Mouse (Mus musculus): Measurements from ENCODE around the gene U90926.

The U90926 gene

GRCm38 (mm10) chr5:92215308-92215707 lies at the start of gene U90926:
Gene U90926 (minus strand): TSS chr5:92215408.
- no peak for DNase-seq (ENCODE audit: low spot score in 2 of 2)

GRCm38 (mm10) chr5:92263761-92264359 lies 48.7 kb upstream of the U90926 start:
- peak; percentile 69 to 79 for DNase-seq (ENCODE audit: low spot score in 2 of 2)

- DNase-seq (ENCODE audit: low spot score in 2 of 2): no peak
Measured at GRCm38 (mm10) chr5:92262646-92263045, 47.4 kb upstream of the U90926 start.

GRCm38 (mm10) chr5:92256218-92256617 lies 41.0 kb upstream of the U90926 start, which contains the start of gene Ppef2:
Gene Ppef2 (minus strand): TSS chr5:92256278.
- DNase-seq (ENCODE audit: low spot score in 2 of 2): no peak

GRCm38 (mm10) chr5:92254476-92254875 lies 39.3 kb upstream of the U90926 start:
- DNase-seq (ENCODE audit: low spot score in 2 of 2): no peak

GRCm38 (mm10) chr5:92252797-92253343 lies 37.7 kb upstream of the U90926 start:
- DNase-seq (ENCODE audit: low spot score in 2 of 2): peak in 1 of 2 experiments; percentile 43

GRCm38 (mm10) chr5:92252031-92252430 lies 36.8 kb upstream of the U90926 start:
- no peak for DNase-seq (ENCODE audit: low spot score in 2 of 2)

GRCm38 (mm10) chr5:92248614-92249013 lies 33.4 kb upstream of the U90926 start:
- no peak for DNase-seq (ENCODE audit: low spot score in 2 of 2)

GRCm38 (mm10) chr5:92245483-92245882 lies 30.3 kb upstream of the U90926 start:
- DNase-seq (ENCODE audit: low spot score in 2 of 2): no peak

- DNase-seq (ENCODE audit: low spot score in 2 of 2): no peak
Measured at GRCm38 (mm10) chr5:92244900-92245299, 29.7 kb upstream of the U90926 start.

- DNase-seq (ENCODE audit: low spot score in 2 of 2): no peak
Measured at GRCm38 (mm10) chr5:92240769-92241168, 25.6 kb upstream of the U90926 start.

GRCm38 (mm10) chr5:92239333-92240232 lies 24.4 kb upstream of the U90926 start:
- peak; percentile 88 to 91 for DNase-seq (ENCODE audit: low spot score in 2 of 2)

GRCm38 (mm10) chr5:92234939-92235557 lies 19.8 kb upstream of the U90926 start:
- DNase-seq (ENCODE audit: low spot score in 2 of 2): no peak

GRCm38 (mm10) chr5:92233366-92233765 lies 18.2 kb upstream of the U90926 start:
- DNase-seq (ENCODE audit: low spot score in 2 of 2): no peak

GRCm38 (mm10) chr5:92231836-92232235 lies 16.6 kb upstream of the U90926 start:
- DNase-seq (ENCODE audit: low spot score in 2 of 2): no peak

- no peak for DNase-seq (ENCODE audit: low spot score in 2 of 2)
Measured at GRCm38 (mm10) chr5:92230306-92230705, 15.1 kb upstream of the U90926 start.

GRCm38 (mm10) chr5:92229514-92229913 lies 14.3 kb upstream of the U90926 start:
- DNase-seq (ENCODE audit: low spot score in 2 of 2): no peak

GRCm38 (mm10) chr5:92228776-92229175 lies 13.6 kb upstream of the U90926 start:
- no peak for DNase-seq (ENCODE audit: low spot score in 2 of 2)

GRCm38 (mm10) chr5:92227782-92228181 lies 12.6 kb upstream of the U90926 start:
- no peak for DNase-seq (ENCODE audit: low spot score in 2 of 2)

- DNase-seq (ENCODE audit: low spot score in 2 of 2): no peak
Measured at GRCm38 (mm10) chr5:92220287-92220902, 5.2 kb upstream of the U90926 start.

- DNase-seq (ENCODE audit: low spot score in 2 of 2): no peak
Measured at GRCm38 (mm10) chr5:92219826-92220225, 4.6 kb upstream of the U90926 start.

Measured in right cerebral cortex, adult 2 months (tissue).